Mouse (Mus musculus) urinary bladder, postnatal 36 days (tissue): ENCODE results near the gene Pf4.

ENCODE experiments used
- DNase-seq, 2 experiments: peaks; one replicate each; pipeline ENCODE4 v3.0.0; 2022; ENCODE audit warnings: low spot score in 2 of 2, mixed read lengths in 1 of 2

Pf4 gene

DNA sequence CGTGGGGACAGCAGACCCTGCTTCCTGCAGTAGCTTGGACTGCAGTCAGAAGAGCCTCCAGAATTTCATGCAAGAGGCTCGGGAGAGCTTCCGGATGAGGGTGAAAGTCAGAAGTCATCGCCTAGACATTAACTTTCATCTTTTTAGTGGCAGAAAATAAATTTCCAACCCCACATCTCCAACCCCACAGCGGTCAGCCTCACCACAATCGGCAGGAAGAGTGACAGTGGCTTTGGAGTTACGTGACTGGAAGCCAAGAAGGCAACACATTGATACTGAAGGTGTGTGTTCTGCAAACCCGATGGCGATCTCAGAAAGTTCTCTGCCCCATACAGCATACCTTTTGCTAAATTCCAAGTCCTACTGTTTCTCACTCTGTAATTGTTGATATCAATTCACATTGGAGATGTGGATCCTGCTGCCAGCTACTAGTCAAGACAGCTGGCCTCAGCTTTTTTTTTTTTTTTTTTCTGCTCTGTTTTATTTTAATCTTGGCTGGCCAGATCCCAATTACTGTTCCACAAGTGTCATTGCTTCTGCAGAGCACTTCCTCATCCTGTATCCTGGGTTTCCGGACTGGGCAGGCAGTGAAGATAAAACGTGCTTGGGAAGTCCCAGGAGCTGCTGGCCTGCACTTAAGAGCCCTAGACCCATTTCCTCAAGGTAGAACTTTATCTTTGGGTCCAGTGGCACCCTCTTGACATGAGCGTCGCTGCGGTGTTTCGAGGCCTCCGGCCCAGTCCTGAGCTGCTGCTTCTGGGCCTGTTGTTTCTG, at the start of gene Pf4:
Pf4 (plus strand) TSS at position 556 of the 774 bp plus-strand sequence.
- no peak for DNase-seq

- DNase-seq: no peak
Measured at GRCm38 (mm10) chr5:90722656-90723055, 49.6 kb upstream of the Pf4 start.

DNA sequence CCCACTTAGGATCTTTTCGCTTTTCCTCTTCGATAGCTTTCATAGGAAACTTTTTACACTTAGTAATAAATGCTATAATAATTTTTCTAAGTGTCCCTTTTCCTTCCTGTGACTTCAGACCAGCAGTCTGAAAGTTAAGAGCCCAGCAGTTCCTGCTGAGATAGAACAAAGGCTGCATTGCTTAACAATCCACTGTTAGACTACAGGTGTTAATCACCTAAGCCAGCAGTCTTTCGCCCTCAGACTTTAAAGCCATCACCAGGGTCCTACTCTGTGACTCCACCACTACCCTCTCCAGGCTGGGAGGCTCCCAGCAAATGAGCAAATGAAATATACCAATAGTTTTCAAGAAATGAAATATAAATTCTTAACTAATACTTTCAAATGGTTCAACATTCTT, 44.0 kb upstream of the Pf4 start:
- DNase-seq: no peak

- DNase-seq: peak in 1 of 2 experiments; percentile 10
Measured at GRCm38 (mm10) chr5:90731480-90731879, 40.8 kb upstream of the Pf4 start.

- no peak for DNase-seq
Measured at GRCm38 (mm10) chr5:90742029-90742428, 30.2 kb upstream of the Pf4 start.

- DNase-seq: no peak
Measured at GRCm38 (mm10) chr5:90753934-90754333, 18.3 kb upstream of the Pf4 start.

DNA sequence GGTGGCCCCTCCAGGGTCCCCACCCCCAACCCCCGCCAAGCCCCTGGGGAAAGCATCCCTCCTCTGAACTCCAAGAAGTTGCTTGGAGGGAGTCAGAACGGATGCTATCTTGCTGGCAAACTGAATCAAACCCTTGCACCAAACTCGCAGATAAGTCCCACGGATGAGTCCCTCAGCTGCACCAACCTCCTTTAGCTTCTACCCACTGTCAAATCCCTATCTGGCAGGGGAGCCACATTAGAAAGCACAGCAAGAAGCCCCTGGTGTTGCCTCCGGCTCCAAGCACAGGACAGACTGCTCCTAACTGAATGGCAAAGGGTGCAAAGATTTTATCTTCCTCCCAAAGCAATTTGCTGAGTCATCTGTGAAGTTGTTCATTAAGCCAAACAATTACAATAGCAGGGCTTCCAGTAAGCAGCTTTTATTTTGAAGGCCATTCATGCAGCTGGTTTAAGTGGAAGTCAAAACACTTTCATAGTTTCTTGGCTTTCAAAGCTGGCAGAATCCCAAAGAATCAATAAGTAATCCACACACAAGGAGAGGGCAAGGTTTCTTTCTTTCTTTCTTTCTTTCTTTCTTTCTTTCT, 14.1 kb upstream of the Pf4 start:
- DNase-seq: no peak

DNA sequence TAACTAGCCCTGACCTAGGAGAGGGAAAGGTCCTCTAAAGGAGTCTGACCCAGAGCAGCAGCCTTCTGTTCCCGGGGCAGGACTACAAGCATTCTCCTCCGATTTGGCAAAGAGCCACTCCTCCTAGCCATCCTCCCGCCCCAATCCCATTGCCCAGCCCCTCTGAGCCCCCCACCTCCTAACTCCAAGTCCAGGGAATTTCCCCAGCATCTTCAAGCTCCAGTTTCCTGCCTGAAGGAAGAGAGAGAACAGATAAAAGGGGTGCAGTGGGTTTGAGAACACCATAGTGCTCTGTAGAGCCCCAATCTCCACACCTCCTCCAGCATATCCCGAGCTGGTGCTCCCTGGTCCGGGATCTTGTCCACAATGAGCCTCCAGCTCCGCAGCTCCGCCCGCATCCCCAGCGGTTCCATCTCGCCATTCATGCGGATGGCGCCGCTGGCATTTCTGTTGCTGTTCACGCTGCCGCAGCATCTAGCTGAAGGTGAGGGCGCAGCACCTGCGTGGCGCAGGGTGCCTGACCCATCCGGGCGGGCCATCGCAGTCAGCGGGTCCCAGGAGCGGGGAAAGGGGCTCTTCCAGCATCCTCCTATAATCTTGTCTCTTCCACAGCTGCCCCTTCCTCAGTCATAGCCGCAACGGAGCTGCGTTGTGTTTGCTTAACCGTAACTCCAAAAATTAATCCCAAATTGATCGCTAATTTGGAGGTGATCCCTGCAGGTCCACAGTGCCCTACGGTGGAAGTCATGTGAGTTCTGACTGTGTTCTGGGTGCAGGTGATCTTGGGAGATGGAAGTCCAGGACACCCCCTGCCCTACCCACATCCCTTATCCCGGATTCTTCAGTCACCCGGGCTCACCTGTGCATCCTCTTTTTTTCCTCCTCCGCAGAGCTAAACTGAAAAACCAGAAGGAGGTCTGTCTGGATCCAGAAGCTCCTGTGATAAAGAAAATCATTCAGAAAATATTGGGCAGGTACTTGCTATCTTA, 12.9 kb upstream of the Pf4 start, which contains the start of gene Cxcl5:
Cxcl5 (plus strand) TSS at position 284 of the 989 bp plus-strand sequence.
- DNase-seq: no peak

DNA sequence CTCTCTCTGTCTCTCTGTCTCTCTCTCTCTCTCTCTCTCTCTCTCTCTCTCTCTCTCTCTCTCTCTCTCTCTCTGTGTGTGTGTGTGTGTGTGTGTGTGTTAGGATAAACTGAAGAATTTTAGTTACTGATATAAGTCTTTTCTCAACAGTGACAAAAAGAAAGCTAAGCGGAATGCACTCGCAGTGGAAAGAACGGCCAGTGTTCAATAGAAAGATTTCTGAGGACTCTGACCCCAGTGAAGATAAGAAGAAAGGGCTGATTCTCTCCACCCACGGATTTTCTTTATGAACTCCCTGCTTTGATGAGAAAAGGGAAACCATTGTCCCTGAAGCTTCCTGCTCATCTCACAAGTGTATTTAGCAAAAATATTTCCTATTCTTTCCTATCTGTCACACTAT, 11.9 kb upstream of the Pf4 start:
- no peak for DNase-seq

- DNase-seq: no peak
Measured at GRCm38 (mm10) chr5:90760844-90761243, 11.4 kb upstream of the Pf4 start.

- no peak for DNase-seq
Measured at GRCm38 (mm10) chr5:90761834-90762233, 10.4 kb upstream of the Pf4 start.

DNA sequence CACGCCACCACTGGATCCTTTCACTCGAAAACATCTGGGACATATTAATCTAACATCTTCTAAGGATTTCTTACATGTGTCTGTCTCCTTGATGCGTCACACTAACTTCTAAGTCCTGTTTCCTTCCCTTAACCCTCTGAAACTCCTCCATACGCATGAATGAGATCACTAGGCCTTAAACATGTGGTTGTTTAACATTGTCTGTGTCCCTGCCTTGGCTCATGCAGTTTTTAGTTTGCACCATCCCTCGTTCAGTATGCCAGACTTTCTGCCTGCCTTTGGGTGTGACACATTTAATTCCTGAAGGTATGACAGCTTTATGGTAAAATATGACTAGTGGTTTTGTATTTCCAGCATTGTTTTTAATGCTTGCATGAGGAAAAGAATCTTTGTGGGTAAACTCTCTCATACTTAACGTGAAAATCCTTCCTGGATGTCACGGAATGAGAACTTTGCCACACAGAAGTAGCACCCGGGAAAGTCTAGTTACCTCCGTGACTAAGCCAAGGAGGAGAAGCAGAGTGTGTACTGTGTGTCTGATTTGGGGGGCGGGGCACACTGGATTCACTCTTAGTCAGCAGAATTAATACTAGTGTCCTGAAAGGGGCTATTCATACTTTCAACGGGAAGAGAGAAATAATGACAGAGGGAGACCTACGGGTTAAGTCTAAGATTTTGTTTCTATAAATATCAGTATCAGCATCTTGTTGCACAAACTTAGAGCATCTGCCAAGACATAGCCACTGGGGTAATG, 8.1 kb upstream of the Pf4 start:
- no peak for DNase-seq

- no peak for DNase-seq
Measured at GRCm38 (mm10) chr5:90765821-90766606, 6.2 kb upstream of the Pf4 start.

- DNase-seq: no peak
Measured at GRCm38 (mm10) chr5:90768218-90768617, 4.0 kb upstream of the Pf4 start, which contains the start of gene Ppbp. Gene Ppbp (plus strand): TSS chr5:90768518.

- DNase-seq: no peak
Measured at GRCm38 (mm10) chr5:90771369-90771768, 866 bp upstream of the Pf4 start.

GRCm38 (mm10) chr5:90775562-90775961, 3.3 kb downstream of the Pf4 start:
- no peak for DNase-seq

DNA sequence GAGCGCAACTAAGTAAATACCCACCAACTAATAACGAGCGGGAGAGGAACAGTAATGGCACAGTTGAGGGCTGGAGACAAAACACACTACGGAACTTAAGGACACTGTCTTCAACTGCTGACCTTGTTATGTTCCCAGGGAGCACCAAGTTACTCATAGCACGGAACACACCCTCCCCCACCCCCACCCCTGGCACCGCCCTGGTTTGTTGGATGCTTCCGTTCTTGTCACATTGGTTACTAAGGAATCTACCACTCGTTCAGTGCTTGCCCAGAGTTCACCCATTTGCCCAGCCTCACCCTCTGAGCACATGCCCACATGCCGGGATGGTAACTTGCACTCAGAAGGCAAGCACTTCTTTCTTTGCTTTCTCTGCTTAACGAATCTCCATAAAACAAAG, 5.4 kb downstream of the Pf4 start:
- DNase-seq: no peak

GRCm38 (mm10) chr5:90778856-90779255, 6.6 kb downstream of the Pf4 start:
- no peak for DNase-seq

- no peak for DNase-seq
Measured at GRCm38 (mm10) chr5:90783697-90784096, 11.5 kb downstream of the Pf4 start.
